Mouse (Mus musculus): Measurements from ENCODE around the gene Rnf222.

DNA sequence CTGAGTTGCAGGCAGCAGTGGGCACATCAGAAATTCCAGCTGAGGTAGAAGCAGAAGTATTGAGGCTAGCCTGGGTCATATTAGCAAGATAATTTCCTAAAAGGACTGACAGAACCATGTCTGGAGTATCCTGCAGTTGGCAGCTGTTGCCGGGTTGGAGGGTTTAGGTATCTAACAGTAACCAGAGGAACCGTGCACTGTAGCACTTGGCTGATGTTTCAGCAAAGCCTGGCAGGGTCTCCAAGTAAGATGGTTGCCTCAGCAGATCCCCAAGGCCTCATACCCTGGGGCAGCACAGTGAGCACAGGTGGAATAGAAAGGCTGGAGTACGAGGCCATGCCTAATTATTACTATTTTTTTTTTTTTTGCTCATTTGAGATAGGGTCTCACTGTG, 16.8 kb downstream of the Rnf222 start:
- no peak for TF ChIP-seq CTCF (IDR thresholded peaks at IDR 0.05; ENCODE audit: control insufficient read depth, insufficient read depth, insufficient replicate concordance, low read depth, low read length)
- TF ChIP-seq POLR2A (IDR thresholded peaks at IDR 0.05; ENCODE audit: control insufficient read depth, low read depth, low read length) = no peak
